Mouse (Mus musculus): ENCODE measurements around the gene Ddx54. TPM values are rescaled to one million over a fixed set of nuclear protein-coding genes. Genes with fewer than 3 reads are reported as not detected.

The Ddx54 gene
- total and polyA plus RNA-seq, 3 experiments = 63.7 to 91.8 (median 83.6) TPM

GRCm38 (mm10) chr5:120590356-120591010, 22.1 kb upstream of the Ddx54 start:
- Histone ChIP-seq H3K79me2 (replicated peaks; ENCODE audit: control insufficient read depth, extremely low read depth, insufficient read depth, poor library complexity, severe bottlenecking) (no peaks in the 10 kb centered on the region), H3K36me3 (replicated peaks in 1 of 2; ENCODE audit: control insufficient read depth in 1 of 2, insufficient read depth in 1 of 2, low read length in 1 of 2) (no peaks in the 10 kb centered on the region), H3K4me2 (ENCODE audit: insufficient read depth, low read depth, poor library complexity, severe bottlenecking) (no peak overlapping the region), H3K4me1 (ENCODE audit: control insufficient read depth in 1 of 2, insufficient read depth in 2 of 2) (peaks cover 4 to 27% of the 10 kb centered on the region in 2 experiments), H3K4me3 (replicated peaks in 1 of 3; ENCODE audit: low read depth in 2 of 3, low read length in 2 of 3, poor library complexity in 1 of 3) (no peak overlapping the region), H3K9me3 (replicated peaks; ENCODE audit: low read length) (peaks cover 4% of the 10 kb centered on the region), H3K27me3 (replicated peaks) (peaks cover 13% of the 10 kb centered on the region), H3K27ac (ENCODE audit: insufficient read depth, low read depth) (no peak overlapping the region), H3K9ac (ENCODE audit: insufficient read depth, low read depth) (no peak overlapping the region)
- peak; percentile 43 for DNase-seq (ENCODE audit: extremely low read depth)
- dilution Hi-C loops (cut with MboI; ENCODE audit: extremely low pct_ligation_motif_present, extremely low pct_unique_long_range_greater_than_20kb, low sequenced_read_pairs) (no loop called here), in situ Hi-C loops (cut with MboI; ENCODE audit: low pct_ligation_motif_present, low pct_unique_long_range_greater_than_20kb, low sequenced_read_pairs) (no loop called here)
- TF ChIP-seq RAD21 (IDR thresholded peaks at IDR 0.05; ENCODE audit: low read depth, low read length) = peak; percentile 49
- TF ChIP-seq BHLHE40 (IDR thresholded peaks at IDR 0.05; ENCODE audit: low read depth, low read length) = no peak
- TF ChIP-seq SIN3A (IDR thresholded peaks at IDR 0.05; ENCODE audit: low read length) = no peak
- TF ChIP-seq CTCF (conservative IDR thresholded peaks at IDR 0.05 in 1 of 2, IDR thresholded peaks at IDR 0.05 in 1 of 2; ENCODE audit: low read depth in 2 of 2, low read length in 2 of 2) = peak; percentile 16 to 59; a peak in 2 of 4 replicates
- no peak for TF ChIP-seq USF2 (conservative IDR thresholded peaks at IDR 0.05; ENCODE audit: low read depth, low read length)
- TF ChIP-seq MXI1 (IDR thresholded peaks at IDR 0.05; ENCODE audit: low read depth, low read length) = no peak
- TF ChIP-seq PAX5 (IDR thresholded peaks at IDR 0.05; ENCODE audit: low read length) = no peak
- peak; percentile 31; the same call in 1 of the 2 replicates for TF ChIP-seq SMC3 (IDR thresholded peaks at IDR 0.05; ENCODE audit: low read depth, low read length)
- TF ChIP-seq RCOR1 (conservative IDR thresholded peaks at IDR 0.05; ENCODE audit: low read depth, low read length) = no peak
- no peak for TF ChIP-seq JUND (conservative IDR thresholded peaks at IDR 0.05; ENCODE audit: low read depth, low read length)
- TF ChIP-seq MAX (IDR thresholded peaks at IDR 0.05; ENCODE audit: low read length) = no peak
- TF ChIP-seq ZMIZ1 (IDR thresholded peaks at IDR 0.05; ENCODE audit: low read depth, low read length) = no peak

- TF ChIP-seq MAX (IDR thresholded peaks at IDR 0.05; ENCODE audit: low read length) = no peak
- no peak for TF ChIP-seq POLR2A (IDR thresholded peaks at IDR 0.05; ENCODE audit: low read depth, low read length)
- no peak for TF ChIP-seq ELF1 (IDR thresholded peaks at IDR 0.05; ENCODE audit: low read depth, low read length)
- no peak for TF ChIP-seq NRF1 (IDR thresholded peaks at IDR 0.05; ENCODE audit: low read depth, low read length)
- no peak for TF ChIP-seq MEF2A (IDR thresholded peaks at IDR 0.05; ENCODE audit: borderline replicate concordance, low read depth, low read length)
- TF ChIP-seq SMC3 (IDR thresholded peaks at IDR 0.05; ENCODE audit: low read depth, low read length) = no peak
- no peak for TF ChIP-seq HCFC1 (IDR thresholded peaks at IDR 0.05; ENCODE audit: low read depth, low read length)
- TF ChIP-seq RAD21 (IDR thresholded peaks at IDR 0.05; ENCODE audit: low read depth, low read length) = peak; percentile 3; the same call in 1 of the 2 replicates
- no peak for TF ChIP-seq BHLHE40 (IDR thresholded peaks at IDR 0.05; ENCODE audit: low read depth, low read length)
- peak; percentile 26 to 44; a peak in 3 of 4 replicates for TF ChIP-seq CTCF (conservative IDR thresholded peaks at IDR 0.05 in 1 of 2, IDR thresholded peaks at IDR 0.05 in 1 of 2; ENCODE audit: low read depth in 2 of 2, low read length in 2 of 2)
- no peak for TF ChIP-seq ZKSCAN1 (IDR thresholded peaks at IDR 0.05; ENCODE audit: borderline replicate concordance, low read depth, low read length)
- TF ChIP-seq KAT2A (IDR thresholded peaks at IDR 0.05; ENCODE audit: insufficient replicate concordance, low read length) = no peak
- no peak for DNase-seq (ENCODE audit: extremely low read depth)
- Histone ChIP-seq H3K27me3 (replicated peaks) (peaks cover 18% of the 10 kb centered on the region), H3K4me2 (ENCODE audit: insufficient read depth, low read depth, poor library complexity, severe bottlenecking) (no peak overlapping the region), H3K79me2 (replicated peaks; ENCODE audit: control insufficient read depth, extremely low read depth, insufficient read depth, poor library complexity, severe bottlenecking) (no peaks in the 10 kb centered on the region), H3K4me3 (replicated peaks in 1 of 3; ENCODE audit: low read depth in 2 of 3, low read length in 2 of 3, poor library complexity in 1 of 3) (no peak overlapping the region), H3K27ac (ENCODE audit: insufficient read depth, low read depth) (no peak overlapping the region), H3K9me3 (replicated peaks; ENCODE audit: low read length) (peaks cover 4% of the 10 kb centered on the region), H3K36me3 (replicated peaks in 1 of 2; ENCODE audit: control insufficient read depth in 1 of 2, insufficient read depth in 1 of 2, low read length in 1 of 2) (no peaks in the 10 kb centered on the region), H3K9ac (ENCODE audit: insufficient read depth, low read depth) (no peak overlapping the region), H3K4me1 (ENCODE audit: control insufficient read depth in 1 of 2, insufficient read depth in 2 of 2) (peaks cover 4 to 17% of the 10 kb centered on the region in 2 experiments)
- in situ Hi-C loops (cut with MboI; ENCODE audit: low pct_ligation_motif_present, low pct_unique_long_range_greater_than_20kb, low sequenced_read_pairs) = no loop called here
- dilution Hi-C loops (cut with MboI; ENCODE audit: extremely low pct_ligation_motif_present, extremely low pct_unique_long_range_greater_than_20kb, low sequenced_read_pairs) = no loop called here
These were observed 20.4 kb upstream of the Ddx54 start for GRCm38 (mm10) chr5:120592141-120592540.

Measured in CH12.LX (cell line).